Mouse (Mus musculus) embryonic facial prominence, embryonic 15.5 days (tissue): ENCODE data around the gene Opn1sw. TPM values are rescaled to one million over a fixed set of nuclear protein-coding genes. Genes with fewer than 3 reads are reported as not detected.
A peak's percentile ranks its signal among the peaks of the same experiment; 100 is the strongest.

Experiments used
- ATAC-seq: fragments of 200-750 bp; cut with Nextera tagmentation; 2 replicates; pipeline ENCODE4 v1.8.0; 2017; ENCODE audit warnings: low read depth, moderate TSS enrichment; ENCODE audit not compliant: insufficient number of reproducible peaks, low FRiP score, low TSS enrichment
- H3K27ac ChIP-seq: fragments of 300-500 bp; sonication (generic); replicated peaks from 2 replicates; pipeline ENCODE4 v1.5.1; 2015; ENCODE audit warnings: mild to moderate bottlenecking, inconsistent platforms
- H3K27me3 ChIP-seq: fragments of 300-500 bp; sonication (generic); 2 replicates; pipeline ENCODE4 v1.6.1; 2015; ENCODE audit warnings: inconsistent platforms
- H3K36me3 ChIP-seq: fragments of 300-500 bp; sonication (generic); 2 replicates; pipeline ENCODE4 v1.6.1; 2015; ENCODE audit warnings: mild to moderate bottlenecking, inconsistent platforms
- H3K4me1 ChIP-seq: fragments of 300-500 bp; sonication (generic); 2 replicates; pipeline ENCODE4 v1.6.1; 2015; ENCODE audit warnings: inconsistent platforms
- H3K4me2 ChIP-seq: fragments of 300-500 bp; sonication (generic); replicated peaks from 2 replicates; pipeline ENCODE4 v1.6.1; 2015; ENCODE audit warnings: mild to moderate bottlenecking, inconsistent platforms
- H3K4me3 ChIP-seq: fragments of 300-500 bp; sonication (generic); replicated peaks from 2 replicates; pipeline ENCODE4 v1.5.1; 2015; ENCODE audit warnings: mild to moderate bottlenecking, inconsistent platforms
- H3K9ac ChIP-seq: fragments of 300-500 bp; sonication (generic); 2 replicates; pipeline ENCODE4 v1.6.1; 2015; ENCODE audit warnings: inconsistent platforms
- H3K9me3 ChIP-seq: fragments of 300-500 bp; sonication (generic); replicated peaks from 2 replicates; pipeline ENCODE4 v1.6.1; 2016; ENCODE audit warnings: inconsistent platforms
- WGBS: fragments of 180-500 bp; shearing (Covaris S2); methylation state at CpG from one replicate; pipeline ENCODE4 v1.1.7; 2015; 5-methylcytosine and 5-hydroxymethylcytosine counted together
- polyA plus RNA-seq: library from polyadenylated mRNA; unstranded; fragments of >200 nt; fragmentation: Nextera tagmentation; extraction: Ambion mirVana; gene quantifications from 2 replicates; pipeline ENCODE4 v1.2.1, GENCODE M21; 2015

Gene Opn1sw
- polyA plus RNA-seq, 1 experiment from 2014 or later: 1.2 TPM

GRCm38 (mm10) chr6:29430681-29431420, 42.6 kb upstream of the Opn1sw start:
- no peaks in the 10 kb centered on the region for H3K36me3 ChIP-seq
- H3K9ac ChIP-seq: no peak overlapping the region
- H3K9me3 ChIP-seq: no peaks in the 10 kb centered on the region
- no peak for ATAC-seq
- H3K27me3 ChIP-seq: no peaks in the 10 kb centered on the region; the same call in 1 of the 2 replicates
- no peak overlapping the region for H3K4me3 ChIP-seq
- no peak overlapping the region for H3K4me2 ChIP-seq
- H3K4me1 ChIP-seq: peaks cover 36% of the 10 kb centered on the region
- peak overlapping the region; percentile 58 for H3K27ac ChIP-seq
- WGBS: 44% methylated on average over 15 of the region's 15 CpGs

DNA sequence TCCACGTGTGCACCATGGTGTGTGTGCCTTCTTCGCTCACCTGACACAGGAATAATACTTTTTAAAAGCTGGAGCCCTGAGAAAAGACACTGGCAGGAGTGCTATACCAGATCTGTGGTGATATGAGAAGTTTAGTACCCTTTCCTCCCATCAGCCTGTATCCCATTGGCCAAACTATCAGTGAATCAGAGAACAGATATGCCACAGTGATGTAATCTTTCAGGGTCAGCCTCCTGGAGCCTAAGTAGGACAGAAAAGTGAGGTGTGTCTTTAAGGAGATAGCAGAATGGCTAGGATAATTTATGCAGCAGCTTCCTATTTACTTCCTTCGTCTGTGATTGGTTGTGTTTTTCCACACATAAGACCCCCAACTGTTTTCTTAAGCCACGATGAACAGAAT, 39.9 kb upstream of the Opn1sw start:
- H3K36me3 ChIP-seq: no peaks in the 10 kb centered on the region
- H3K9me3 ChIP-seq: no peaks in the 10 kb centered on the region
- no peak for ATAC-seq
- no peak overlapping the region for H3K27ac ChIP-seq
- H3K4me1 ChIP-seq: peaks cover 22% of the 10 kb centered on the region
- no peak overlapping the region for H3K4me3 ChIP-seq
- H3K9ac ChIP-seq: no peak overlapping the region
- H3K27me3 ChIP-seq: no peaks in the 10 kb centered on the region; the same call in 1 of the 2 replicates
- H3K4me2 ChIP-seq: no peak overlapping the region
- 56% methylated on average over 4 of the region's 4 CpGs for WGBS

- H3K36me3 ChIP-seq: no peaks in the 10 kb centered on the region
- no peak overlapping the region for H3K9ac ChIP-seq
- H3K4me1 ChIP-seq: peaks cover 6% of the 10 kb centered on the region
- no peak for ATAC-seq
- H3K4me3 ChIP-seq: no peak overlapping the region
- WGBS: 73% methylated on average over 6 of the region's 6 CpGs
- H3K4me2 ChIP-seq: no peak overlapping the region
- H3K9me3 ChIP-seq: no peaks in the 10 kb centered on the region
- no peaks in the 10 kb centered on the region for H3K27me3 ChIP-seq
- no peak overlapping the region for H3K27ac ChIP-seq
Measured at GRCm38 (mm10) chr6:29426331-29426730, 38.1 kb upstream of the Opn1sw start.

- Histone ChIP-seq H3K4me3 (no peak overlapping the region), H3K4me2 (no peak overlapping the region), H3K27ac (no peak overlapping the region), H3K9me3 (no peaks in the 10 kb centered on the region), H3K36me3 (no peaks in the 10 kb centered on the region), H3K4me1 (no peaks in the 10 kb centered on the region), H3K27me3 (no peaks in the 10 kb centered on the region), H3K9ac (no peak overlapping the region)
- 83% methylated on average over 8 of the region's 8 CpGs for WGBS
- no peak for ATAC-seq
Measured at GRCm38 (mm10) chr6:29425118-29425517, 36.9 kb upstream of the Opn1sw start.

DNA sequence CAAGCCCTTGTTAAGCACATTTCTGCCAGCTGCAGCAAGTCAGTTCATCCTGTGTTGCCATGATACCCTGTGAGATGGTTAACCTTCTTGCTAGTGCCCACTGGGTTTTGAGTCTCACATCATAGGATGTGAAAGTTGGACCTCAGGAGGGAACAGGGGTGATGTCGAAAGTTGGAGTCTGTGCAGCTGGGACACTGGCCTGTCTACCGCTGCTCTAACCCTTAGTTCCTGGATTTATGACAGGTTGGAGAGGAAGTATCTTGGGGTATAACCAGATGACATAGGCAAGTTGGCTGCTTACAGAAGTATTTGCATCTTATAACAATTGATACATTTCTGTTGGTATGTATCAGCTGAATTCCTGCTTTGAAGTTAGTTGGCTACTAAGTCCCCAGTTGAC, 32.3 kb upstream of the Opn1sw start:
- Histone ChIP-seq H3K36me3 (peaks cover 9% of the 10 kb centered on the region; the same call in 1 of the 2 replicates), H3K9ac (no peak overlapping the region), H3K9me3 (no peaks in the 10 kb centered on the region), H3K4me2 (no peak overlapping the region), H3K27me3 (no peaks in the 10 kb centered on the region), H3K4me3 (no peak overlapping the region), H3K4me1 (no peaks in the 10 kb centered on the region), H3K27ac (no peak overlapping the region)
- no peak for ATAC-seq
- 83% methylated on average over 2 of the region's 2 CpGs for WGBS

GRCm38 (mm10) chr6:29415446-29415845, 27.2 kb upstream of the Opn1sw start:
- WGBS: 78% methylated on average over 9 of the region's 9 CpGs
- no peak for ATAC-seq

GRCm38 (mm10) chr6:29406412-29406811, 18.1 kb upstream of the Opn1sw start:
- peaks cover 26% of the 10 kb centered on the region; the same call in 1 of the 2 replicates for H3K36me3 ChIP-seq
- ATAC-seq: no peak
- H3K9ac ChIP-seq: no peak overlapping the region
- 81% methylated on average over 6 of the region's 6 CpGs for whole genome bisulfite sequencing
- no peak overlapping the region for H3K4me2 ChIP-seq
- no peaks in the 10 kb centered on the region for H3K9me3 ChIP-seq
- no peak overlapping the region for H3K4me3 ChIP-seq
- no peak overlapping the region for H3K27ac ChIP-seq
- H3K4me1 ChIP-seq: peaks cover 7% of the 10 kb centered on the region; the same call in 1 of the 2 replicates
- 0 out of 2 replicates have a peak, but pooled peaks cover 7% of the 10 kb centered on the region for H3K27me3 ChIP-seq

More at GRCm38 (mm10) chr6:29415446-29415845, 27.2 kb upstream of the Opn1sw start:
- Histone ChIP-seq H3K9me3 (no peaks in the 10 kb centered on the region), H3K36me3 (peaks cover 31% of the 10 kb centered on the region), H3K4me2 (no peak overlapping the region), H3K4me1 (no peaks in the 10 kb centered on the region), H3K27ac (no peak overlapping the region), H3K4me3 (no peak overlapping the region), H3K9ac (no peak overlapping the region), H3K27me3 (no peaks in the 10 kb centered on the region)

- peaks cover 9% of the 10 kb centered on the region; the same call in 1 of the 2 replicates for H3K36me3 ChIP-seq
- peaks cover 7% of the 10 kb centered on the region for H3K4me1 ChIP-seq
- H3K4me3 ChIP-seq: peak overlapping the region; percentile 22; the same call in 1 of the 2 replicates
- WGBS: 7% methylated on average over 34 of the region's 34 CpGs
- H3K27me3 ChIP-seq: 0 out of 2 replicates have a peak, but pooled peaks cover 7% of the 10 kb centered on the region
- H3K27ac ChIP-seq: no peak overlapping the region
- ATAC-seq: no peak
- no peak overlapping the region for H3K9ac ChIP-seq
- H3K4me2 ChIP-seq: peak overlapping the region; percentile 42
- no peaks in the 10 kb centered on the region for H3K9me3 ChIP-seq
Measured at GRCm38 (mm10) chr6:29402693-29403342, 14.6 kb upstream of the Opn1sw start.

GRCm38 (mm10) chr6:29399851-29400250, 11.6 kb upstream of the Opn1sw start:
- Histone ChIP-seq H3K4me2 (no peak overlapping the region), H3K9me3 (no peaks in the 10 kb centered on the region), H3K4me3 (no peak overlapping the region), H3K27me3 (peaks cover 8% of the 10 kb centered on the region; the same call in 1 of the 2 replicates), H3K27ac (no peak overlapping the region), H3K9ac (no peak overlapping the region), H3K36me3 (no peaks in the 10 kb centered on the region), H3K4me1 (peaks cover 24% of the 10 kb centered on the region)
- 85% methylated on average over 4 of the region's 4 CpGs for WGBS
- ATAC-seq: no peak

DNA sequence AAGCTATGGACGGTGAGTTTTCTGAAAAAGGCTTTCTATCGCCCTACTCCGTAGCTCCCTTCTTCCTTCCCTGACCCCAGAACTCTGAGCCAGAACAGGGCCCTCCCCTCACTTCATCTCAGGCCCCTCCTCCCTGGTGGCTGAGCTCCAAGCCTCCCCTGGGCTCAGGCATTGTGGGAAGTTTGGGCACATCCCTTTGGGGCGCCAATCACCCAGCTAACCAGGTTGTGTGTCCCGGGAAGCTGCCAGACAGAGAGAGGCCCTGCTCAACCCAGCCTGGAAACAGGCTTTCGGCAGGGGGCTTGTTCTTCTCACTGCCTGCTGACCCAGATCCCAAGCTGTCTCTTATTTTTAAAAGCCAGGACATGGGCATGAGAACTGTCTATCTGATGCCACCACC, 9.3 kb upstream of the Opn1sw start:
- Histone ChIP-seq H3K36me3 (no peaks in the 10 kb centered on the region), H3K4me2 (peak overlapping the region; percentile 87), H3K9ac (0 out of 2 replicates have a peak overlapping the region, but pooled peaks have one; percentile 55), H3K9me3 (no peaks in the 10 kb centered on the region), H3K4me3 (peak overlapping the region; percentile 75), H3K27me3 (peaks cover 10% of the 10 kb centered on the region; the same call in 1 of the 2 replicates), H3K4me1 (peaks cover 22% of the 10 kb centered on the region), H3K27ac (peak overlapping the region; percentile 81)
- ATAC-seq: 0 out of 2 replicates have a peak, but pooled peaks have one; percentile 22
- 6% methylated on average over 6 of the region's 6 CpGs for WGBS

- H3K36me3 ChIP-seq: no peaks in the 10 kb centered on the region
- H3K9ac ChIP-seq: peak overlapping the region; percentile 55
- 3% methylated on average over 22 of the region's 24 CpGs for WGBS
- H3K4me3 ChIP-seq: peak overlapping the region; percentile 75
- peaks cover 10% of the 10 kb centered on the region; the same call in 1 of the 2 replicates for H3K27me3 ChIP-seq
- H3K4me2 ChIP-seq: peak overlapping the region; percentile 87
- H3K27ac ChIP-seq: peak overlapping the region; percentile 81
- peak; percentile 61; the same call in 1 of the 2 replicates for ATAC-seq
- H3K4me1 ChIP-seq: peaks cover 21% of the 10 kb centered on the region
- no peaks in the 10 kb centered on the region for H3K9me3 ChIP-seq
Measured at GRCm38 (mm10) chr6:29396714-29397540, 8.7 kb upstream of the Opn1sw start.
